Mouse (Mus musculus) liver, postnatal 0 days (tissue): ENCODE data around the gene Ercc6. TPM values are rescaled to one million over a fixed set of nuclear protein-coding genes. Genes with fewer than 3 reads are reported as not detected.
A peak's percentile ranks its signal among the peaks of the same experiment; 100 is the strongest.

Experiments
- ATAC-seq: fragments of 200-750 bp; cut with Nextera tagmentation; 2 replicates; pipeline ENCODE4 v1.8.0; 2017; ENCODE audit warnings: mild to moderate bottlenecking, moderate library complexity
- DNase-seq: peaks from one replicate; pipeline ENCODE4 v3.0.0-alpha.2; 2016
- H3K27ac ChIP-seq: fragments of 300-500 bp; sonication (generic); 2 replicates; pipeline ENCODE4 v1.5.1; 2014; ENCODE audit warnings: antibody characterized with exemption, moderate library complexity, mild to moderate bottlenecking, low read depth
- H3K27me3 ChIP-seq: fragments of 300-500 bp; sonication (generic); 2 replicates; pipeline ENCODE4 v1.6.1; 2014; ENCODE audit warnings: low read length, control low read depth, mixed read lengths; ENCODE audit not compliant: insufficient read depth
- H3K36me3 ChIP-seq: fragments of 300-500 bp; sonication (generic); replicated peaks from 2 replicates; pipeline ENCODE4 v1.6.1; 2014; ENCODE audit warnings: mild to moderate bottlenecking, control low read depth, low read length, moderate library complexity, mixed read lengths; ENCODE audit not compliant: insufficient read depth
- H3K4me1 ChIP-seq: fragments of 300-500 bp; sonication (generic); 2 replicates; pipeline ENCODE4 v1.6.1; 2014; ENCODE audit warnings: antibody characterized with exemption, mild to moderate bottlenecking, control low read depth; ENCODE audit not compliant: insufficient read depth
- H3K4me2 ChIP-seq: fragments of 300-500 bp; sonication (generic); 2 replicates; pipeline ENCODE4 v1.6.1; 2014; ENCODE audit warnings: low read depth, mild to moderate bottlenecking, low read length, moderate library complexity, mixed read lengths
- H3K4me3 ChIP-seq: fragments of 300-500 bp; sonication (generic); 2 replicates; pipeline ENCODE4 v1.5.1; 2014; ENCODE audit warnings: low read depth, low read length
- H3K9ac ChIP-seq: fragments of 300-500 bp; sonication (generic); replicated peaks from 2 replicates; pipeline ENCODE4 v1.6.1; 2014; ENCODE audit warnings: mild to moderate bottlenecking, moderate library complexity
- H3K9me3 ChIP-seq: fragments of 300-500 bp; sonication (generic); 2 replicates; pipeline ENCODE4 v1.6.1; 2016; ENCODE audit warnings: mild to moderate bottlenecking, control low read depth, low read length, mixed read lengths
- CTCF ChIP-seq: sonication (generic); IDR thresholded peaks from 2 replicates; pipeline ENCODE4 v1.5.1; 2016; ENCODE audit warnings: antibody characterized with exemption, low read depth
- EP300 ChIP-seq: IDR thresholded peaks from 2 replicates; pipeline ENCODE4 v1.6.1; 2016; ENCODE audit warnings: antibody characterized with exemption, low read depth, mild to moderate bottlenecking
- WGBS: fragments of 180-500 bp; shearing (Covaris S2); extraction: QIAGEN DNeasy Blood & Tissue Kit; methylation state at CpG from one replicate; pipeline ENCODE4 v1.1.7; 2014; ENCODE audit not compliant: insufficient replicate concordance; 5-methylcytosine and 5-hydroxymethylcytosine counted together
- polyA plus RNA-seq: library from polyadenylated mRNA; unstranded; fragments of >200 nt; fragmentation: Nextera tagmentation; extraction: Ambion mirVana; gene quantifications from 2 replicates; pipeline ENCODE4 v1.2.1, GENCODE M21; 2015

Ercc6 gene
- polyA plus RNA-seq, 1 experiment from 2014 or later = 5.4 TPM

- peak overlapping the region; percentile 76; the same call in 1 of the 2 replicates for H3K4me3 ChIP-seq
- H3K4me1 ChIP-seq = peaks cover 24% of the 10 kb centered on the region
- 41% methylated on average over 9 of the region's 9 CpGs for WGBS
- ATAC-seq (0 out of 2 replicates have a peak, but pooled peaks have one; percentile 3), DNase-seq (no peak)
- H3K9me3 ChIP-seq = no peaks in the 10 kb centered on the region
- H3K27ac ChIP-seq = peak overlapping the region; percentile 49; the same call in 1 of the 2 replicates
- no peaks in the 10 kb centered on the region for H3K27me3 ChIP-seq
- H3K4me2 ChIP-seq = peak overlapping the region; percentile 89
- peaks cover 12% of the 10 kb centered on the region for H3K36me3 ChIP-seq
- no peak for TF ChIP-seq EP300
- TF ChIP-seq CTCF = no peak
- H3K9ac ChIP-seq = no peak overlapping the region
These were observed 409 bp upstream of the Ercc6 start for GRCm38 (mm10) chr14:32512912-32513311.

DNA sequence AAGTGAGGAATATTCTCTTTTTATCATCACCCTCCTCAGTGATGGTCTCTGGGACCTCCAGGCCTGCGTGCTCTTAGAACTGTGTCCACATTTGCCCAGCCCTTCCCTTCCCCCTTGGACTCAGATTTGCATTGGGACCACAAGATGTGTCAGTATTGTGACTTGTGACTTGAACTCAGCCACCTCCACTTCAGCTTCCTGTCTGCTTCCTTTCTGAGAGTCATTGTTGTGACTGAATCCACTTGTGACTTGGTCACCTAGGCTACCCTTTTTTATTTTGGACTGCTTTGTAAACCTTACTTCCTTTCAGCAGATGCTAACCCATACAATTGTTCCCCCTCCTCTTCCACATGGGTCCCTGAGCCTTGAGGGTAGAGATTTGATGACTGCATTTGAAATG is 2.8 kb downstream of the Ercc6 start:
- H3K9me3 ChIP-seq = no peaks in the 10 kb centered on the region
- peaks cover 31% of the 10 kb centered on the region for H3K36me3 ChIP-seq
- H3K9ac ChIP-seq = no peak overlapping the region
- H3K4me1 ChIP-seq = peaks cover 20% of the 10 kb centered on the region
- no peak for DNase-seq
- TF ChIP-seq CTCF = no peak
- no peak for TF ChIP-seq EP300
- no peak overlapping the region for H3K27ac ChIP-seq
- no peak overlapping the region for H3K4me2 ChIP-seq
- no peaks in the 10 kb centered on the region for H3K27me3 ChIP-seq
- no peak overlapping the region for H3K4me3 ChIP-seq
- ATAC-seq = no peak
- 50% methylated on average over 1 of the region's 1 CpGs for WGBS

DNA sequence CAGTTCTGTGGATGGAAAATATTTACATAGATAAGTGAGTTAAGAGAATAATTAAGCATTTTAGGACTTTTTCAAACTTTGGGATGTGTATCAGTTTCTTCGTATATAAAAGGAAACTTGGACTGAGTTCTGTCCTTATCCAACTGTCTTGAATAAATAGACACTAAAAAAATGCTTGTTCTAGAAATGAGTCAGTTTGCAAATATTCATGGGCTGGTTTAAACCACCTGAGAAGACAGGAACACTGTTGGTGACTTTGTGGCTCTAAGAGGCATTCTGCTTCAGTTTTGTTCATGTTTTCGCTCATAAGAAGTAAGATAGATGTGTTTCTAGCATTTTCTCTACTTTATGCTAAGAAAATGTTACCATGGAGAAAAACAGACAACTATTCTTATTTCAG is 5.2 kb downstream of the Ercc6 start:
- WGBS = 91% methylated on average over 2 of the region's 2 CpGs
- H3K9ac ChIP-seq = no peak overlapping the region
- no peak overlapping the region for H3K4me3 ChIP-seq
- H3K9me3 ChIP-seq = no peaks in the 10 kb centered on the region
- H3K4me2 ChIP-seq = no peak overlapping the region
- DNase-seq (no peak), ATAC-seq (no peak)
- H3K4me1 ChIP-seq = peaks cover 14% of the 10 kb centered on the region
- H3K27ac ChIP-seq = no peak overlapping the region
- no peaks in the 10 kb centered on the region for H3K27me3 ChIP-seq
- H3K36me3 ChIP-seq = peaks cover 38% of the 10 kb centered on the region
- no peak for TF ChIP-seq EP300
- TF ChIP-seq CTCF = no peak

DNA sequence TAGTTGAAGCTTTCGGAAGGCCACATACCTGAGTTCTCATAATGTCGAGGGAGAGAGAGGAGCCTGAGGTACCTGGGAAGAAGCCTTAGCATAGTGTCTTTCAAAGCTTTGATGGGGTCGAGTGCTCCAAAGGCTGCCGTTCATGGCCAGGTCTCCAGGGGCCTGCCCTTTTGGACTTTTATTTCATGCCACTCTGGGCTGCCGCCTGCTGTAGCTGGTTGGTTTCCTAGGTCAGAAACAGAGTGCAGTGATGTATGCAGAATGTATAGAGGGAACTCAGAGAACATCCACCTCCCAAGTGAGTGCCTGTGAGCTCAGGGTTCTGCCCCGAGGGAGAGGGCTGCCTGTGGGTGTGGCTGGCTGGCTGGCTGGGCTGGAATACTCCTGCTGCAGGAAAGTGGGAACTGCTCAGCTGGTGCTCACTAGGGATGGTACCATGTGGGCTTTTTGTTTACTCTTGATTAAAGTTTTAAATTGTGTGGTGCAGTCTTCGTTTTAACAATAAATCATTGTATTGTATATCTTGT is 7.1 kb downstream of the Ercc6 start:
- Histone ChIP-seq H3K36me3 (peaks cover 38% of the 10 kb centered on the region), H3K4me1 (peaks cover 3% of the 10 kb centered on the region; the same call in 1 of the 2 replicates), H3K4me2 (no peak overlapping the region), H3K9me3 (no peaks in the 10 kb centered on the region), H3K9ac (no peak overlapping the region), H3K27ac (no peak overlapping the region), H3K4me3 (no peak overlapping the region), H3K27me3 (no peaks in the 10 kb centered on the region)
- 57% methylated on average over 7 of the region's 7 CpGs for WGBS
- no peak for DNase-seq
- no peak for ATAC-seq
- TF ChIP-seq EP300 (no peak), CTCF (no peak)

DNA sequence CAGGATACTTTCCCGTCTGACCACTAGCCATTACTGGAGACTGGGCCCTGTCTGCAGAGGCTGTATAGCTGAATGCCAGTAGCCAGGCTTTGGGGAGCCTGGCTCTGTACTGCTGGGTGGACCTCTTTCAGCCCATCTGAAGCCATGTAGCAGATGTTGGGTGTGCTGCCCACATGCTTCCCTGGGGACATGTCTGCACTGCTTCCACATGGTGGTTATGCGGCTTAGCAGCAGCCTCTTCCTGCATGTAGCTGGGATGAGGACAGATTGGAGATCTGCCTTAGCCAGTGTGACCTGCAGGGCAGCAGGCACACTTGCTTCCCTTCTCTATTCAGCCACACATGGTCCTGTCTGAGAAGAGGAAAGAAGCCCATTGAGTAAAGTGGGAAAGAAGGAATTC is 9.0 kb downstream of the Ercc6 start:
- Histone ChIP-seq H3K36me3 (peaks cover 36% of the 10 kb centered on the region), H3K4me2 (no peak overlapping the region), H3K27me3 (no peaks in the 10 kb centered on the region), H3K9ac (no peak overlapping the region), H3K4me1 (peaks cover 3% of the 10 kb centered on the region; the same call in 1 of the 2 replicates), H3K9me3 (no peaks in the 10 kb centered on the region), H3K4me3 (no peak overlapping the region), H3K27ac (no peak overlapping the region)
- WGBS = 87% methylated on average over 2 of the region's 2 CpGs
- TF ChIP-seq CTCF = no peak
- no peak for TF ChIP-seq EP300
- no peak for ATAC-seq
- DNase-seq = no peak

GRCm38 (mm10) chr14:32524071-32524470 is 10.8 kb downstream of the Ercc6 start:
- no peaks in the 10 kb centered on the region for H3K27me3 ChIP-seq
- no peaks in the 10 kb centered on the region for H3K9me3 ChIP-seq
- 90% methylated on average over 1 of the region's 1 CpGs for WGBS
- H3K4me3 ChIP-seq = no peak overlapping the region
- H3K9ac ChIP-seq = no peak overlapping the region
- ATAC-seq (no peak), DNase-seq (no peak)
- TF ChIP-seq CTCF (no peak), EP300 (no peak)
- no peak overlapping the region for H3K4me2 ChIP-seq
- peaks cover 27% of the 10 kb centered on the region for H3K36me3 ChIP-seq
- no peak overlapping the region for H3K27ac ChIP-seq
- peaks cover 3% of the 10 kb centered on the region; the same call in 1 of the 2 replicates for H3K4me1 ChIP-seq
